Mouse (Mus musculus): ENCODE measurements around the gene Tom1. TPM values are rescaled to one million over a fixed set of nuclear protein-coding genes. Genes with fewer than 3 reads are reported as not detected.

Gene Tom1
- total and polyA plus RNA-seq, 2 experiments from 2014 or later = 56.1 to 75.8 TPM

- H3K9me3 ChIP-seq (replicated peaks; ENCODE audit: control insufficient read depth, low read length) = no peaks in the 10 kb centered on the region
- H3K9ac ChIP-seq (replicated peaks; ENCODE audit: low read depth, low read length) = no peak overlapping the region
- no peak overlapping the region for H3K4me2 ChIP-seq (ENCODE audit: low read depth, low read length)
- peaks cover 48% of the 10 kb centered on the region for H3K4me1 ChIP-seq (ENCODE audit: control insufficient read depth, insufficient read depth)
- DNase-seq (ENCODE audit: low spot score) = no peak
- H3K27me3 ChIP-seq (ENCODE audit: control insufficient read depth, insufficient read depth, low read length) = no peaks in the 10 kb centered on the region
- WGBS = 78% methylated on average over 1 of the region's 1 CpGs
- no peak for ATAC-seq (ENCODE audit: insufficient read depth, low read depth)
- H3K36me3 ChIP-seq (replicated peaks; ENCODE audit: control insufficient read depth, insufficient read depth, low read length) = no peaks in the 10 kb centered on the region
- H3K4me3 ChIP-seq (ENCODE audit: low read depth, low read length) = no peak overlapping the region
- TF ChIP-seq CTCF (IDR thresholded peaks at IDR 0.05; ENCODE audit: low read depth) (no peak), EP300 (IDR thresholded peaks at IDR 0.05; ENCODE audit: low read depth) (no peak)
- no peak overlapping the region for H3K27ac ChIP-seq (ENCODE audit: low read depth)
Observed at GRCm38 (mm10) chr8:75042974-75043373, 9.5 kb downstream of the Tom1 start.

DNA sequence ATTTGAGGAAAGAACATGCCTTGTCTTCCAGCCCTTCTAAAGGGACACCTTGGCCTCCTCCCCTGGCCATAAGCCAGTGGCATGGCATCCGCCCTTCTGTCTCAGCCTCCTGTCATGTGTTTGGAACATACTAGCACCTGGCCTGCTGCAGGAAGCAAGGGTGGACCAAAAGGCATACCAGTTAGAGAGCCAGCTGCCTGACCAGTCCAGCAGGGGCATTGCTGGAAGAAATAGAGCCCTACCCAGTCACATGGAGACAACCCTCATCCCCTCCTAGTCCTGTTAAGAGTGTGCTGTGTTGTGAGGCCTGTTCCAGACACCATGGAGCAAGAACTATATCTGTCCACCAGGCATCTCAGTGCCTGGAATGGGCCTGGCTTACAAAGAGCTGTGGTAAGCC lies 12.8 kb downstream of the Tom1 start:
- no peak overlapping the region for H3K9ac ChIP-seq (replicated peaks; ENCODE audit: low read depth, low read length)
- ATAC-seq (ENCODE audit: insufficient read depth, low read depth) (peak; percentile 72), DNase-seq (ENCODE audit: low spot score) (no peak)
- no peaks in the 10 kb centered on the region for H3K9me3 ChIP-seq (replicated peaks; ENCODE audit: control insufficient read depth, low read length)
- peaks cover 23% of the 10 kb centered on the region; the same call in 1 of the 2 replicates for H3K4me1 ChIP-seq (ENCODE audit: control insufficient read depth, insufficient read depth)
- H3K27me3 ChIP-seq (ENCODE audit: control insufficient read depth, insufficient read depth, low read length) = no peaks in the 10 kb centered on the region
- no peak overlapping the region for H3K4me2 ChIP-seq (ENCODE audit: low read depth, low read length)
- peaks cover 6% of the 10 kb centered on the region; the same call in 1 of the 2 replicates for H3K36me3 ChIP-seq (replicated peaks; ENCODE audit: control insufficient read depth, insufficient read depth, low read length)
- peak overlapping the region; percentile 58 for H3K27ac ChIP-seq (ENCODE audit: low read depth)
- WGBS = 48% methylated on average over 1 of the region's 1 CpGs
- TF ChIP-seq EP300 (IDR thresholded peaks at IDR 0.05; ENCODE audit: low read depth) = no peak
- TF ChIP-seq CTCF (IDR thresholded peaks at IDR 0.05; ENCODE audit: low read depth) = no peak
- H3K4me3 ChIP-seq (ENCODE audit: low read depth, low read length) = no peak overlapping the region

GRCm38 (mm10) chr8:75047784-75048183 lies 14.3 kb downstream of the Tom1 start:
- WGBS = 88% methylated on average over 3 of the region's 3 CpGs
- no peak for ATAC-seq (ENCODE audit: insufficient read depth, low read depth)
- Histone ChIP-seq H3K9ac (replicated peaks; ENCODE audit: low read depth, low read length) (no peak overlapping the region), H3K27me3 (ENCODE audit: control insufficient read depth, insufficient read depth, low read length) (no peaks in the 10 kb centered on the region), H3K4me1 (ENCODE audit: control insufficient read depth, insufficient read depth) (peaks cover 15% of the 10 kb centered on the region; the same call in 1 of the 2 replicates), H3K27ac (ENCODE audit: low read depth) (no peak overlapping the region), H3K36me3 (replicated peaks; ENCODE audit: control insufficient read depth, insufficient read depth, low read length) (peaks cover 10% of the 10 kb centered on the region), H3K9me3 (replicated peaks; ENCODE audit: control insufficient read depth, low read length) (no peaks in the 10 kb centered on the region), H3K4me3 (ENCODE audit: low read depth, low read length) (no peak overlapping the region), H3K4me2 (ENCODE audit: low read depth, low read length) (no peak overlapping the region)
- no peak for DNase-seq (ENCODE audit: low spot score)
- no peak for TF ChIP-seq CTCF (IDR thresholded peaks at IDR 0.05; ENCODE audit: low read depth)
- TF ChIP-seq EP300 (IDR thresholded peaks at IDR 0.05; ENCODE audit: low read depth) = no peak

GRCm38 (mm10) chr8:75053342-75053741 lies 19.8 kb downstream of the Tom1 start:
- no peaks in the 10 kb centered on the region for H3K4me1 ChIP-seq (ENCODE audit: control insufficient read depth, insufficient read depth)
- DNase-seq (ENCODE audit: low spot score) (no peak), ATAC-seq (ENCODE audit: insufficient read depth, low read depth) (no peak)
- TF ChIP-seq EP300 (IDR thresholded peaks at IDR 0.05; ENCODE audit: low read depth) = no peak
- TF ChIP-seq CTCF (IDR thresholded peaks at IDR 0.05; ENCODE audit: low read depth) = no peak
- H3K27ac ChIP-seq (ENCODE audit: low read depth) = no peak overlapping the region
- no peak overlapping the region for H3K9ac ChIP-seq (replicated peaks; ENCODE audit: low read depth, low read length)
- H3K27me3 ChIP-seq (ENCODE audit: control insufficient read depth, insufficient read depth, low read length) = no peaks in the 10 kb centered on the region
- H3K36me3 ChIP-seq (replicated peaks; ENCODE audit: control insufficient read depth, insufficient read depth, low read length) = peaks cover 54% of the 10 kb centered on the region
- H3K4me3 ChIP-seq (ENCODE audit: low read depth, low read length) = no peak overlapping the region
- H3K4me2 ChIP-seq (ENCODE audit: low read depth, low read length) = no peak overlapping the region
- 88% methylated on average over 4 of the region's 4 CpGs for WGBS
- H3K9me3 ChIP-seq (replicated peaks; ENCODE audit: control insufficient read depth, low read length) = no peaks in the 10 kb centered on the region

- ATAC-seq (ENCODE audit: insufficient read depth, low read depth) = no peak
- Histone ChIP-seq H3K9me3 (replicated peaks; ENCODE audit: control insufficient read depth, low read length) (no peaks in the 10 kb centered on the region), H3K4me1 (ENCODE audit: control insufficient read depth, insufficient read depth) (no peaks in the 10 kb centered on the region), H3K36me3 (replicated peaks; ENCODE audit: control insufficient read depth, insufficient read depth, low read length) (peaks cover 71% of the 10 kb centered on the region), H3K4me2 (ENCODE audit: low read depth, low read length) (no peak overlapping the region), H3K4me3 (ENCODE audit: low read depth, low read length) (no peak overlapping the region), H3K27me3 (ENCODE audit: control insufficient read depth, insufficient read depth, low read length) (no peaks in the 10 kb centered on the region), H3K9ac (replicated peaks; ENCODE audit: low read depth, low read length) (no peak overlapping the region), H3K27ac (ENCODE audit: low read depth) (no peak overlapping the region)
- 90% methylated on average over 2 of the region's 2 CpGs for WGBS
- no peak for TF ChIP-seq EP300 (IDR thresholded peaks at IDR 0.05; ENCODE audit: low read depth)
- no peak for TF ChIP-seq CTCF (IDR thresholded peaks at IDR 0.05; ENCODE audit: low read depth)
- DNase-seq (ENCODE audit: low spot score) = no peak
Observed at GRCm38 (mm10) chr8:75055673-75056072, 22.2 kb downstream of the Tom1 start.

DNA sequence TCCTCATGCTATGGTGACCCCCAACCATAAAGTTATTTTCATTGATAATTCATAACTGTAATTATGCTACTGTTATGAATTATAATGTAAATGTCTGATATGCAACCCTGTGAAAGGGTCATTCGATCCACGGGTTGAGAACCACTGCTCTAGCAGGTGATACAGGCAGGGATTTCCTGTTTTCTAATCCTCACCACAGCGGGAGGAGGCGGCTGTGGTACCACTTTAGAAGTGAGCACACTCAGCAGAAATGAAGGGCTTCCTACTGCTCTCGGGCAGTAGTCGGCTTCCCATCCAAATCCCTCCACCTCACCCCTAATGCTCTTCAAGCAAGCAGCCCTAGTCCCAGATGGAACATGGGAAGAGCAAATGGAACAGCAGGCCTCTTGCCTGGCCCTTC lies 26.5 kb downstream of the Tom1 start:
- Histone ChIP-seq H3K27ac (ENCODE audit: low read depth) (no peak overlapping the region), H3K27me3 (ENCODE audit: control insufficient read depth, insufficient read depth, low read length) (no peaks in the 10 kb centered on the region), H3K9ac (replicated peaks; ENCODE audit: low read depth, low read length) (no peak overlapping the region), H3K36me3 (replicated peaks; ENCODE audit: control insufficient read depth, insufficient read depth, low read length) (peaks cover 68% of the 10 kb centered on the region), H3K4me3 (ENCODE audit: low read depth, low read length) (no peak overlapping the region), H3K4me2 (ENCODE audit: low read depth, low read length) (no peak overlapping the region), H3K9me3 (replicated peaks; ENCODE audit: control insufficient read depth, low read length) (no peaks in the 10 kb centered on the region), H3K4me1 (ENCODE audit: control insufficient read depth, insufficient read depth) (peaks cover 19% of the 10 kb centered on the region)
- no peak for ATAC-seq (ENCODE audit: insufficient read depth, low read depth)
- 76% methylated on average over 6 of the region's 6 CpGs for WGBS
- DNase-seq (ENCODE audit: low spot score) = no peak
- TF ChIP-seq CTCF (IDR thresholded peaks at IDR 0.05; ENCODE audit: low read depth) = no peak
- no peak for TF ChIP-seq EP300 (IDR thresholded peaks at IDR 0.05; ENCODE audit: low read depth)
